Mouse (Mus musculus) left cerebral cortex, adult 18-20 months (tissue): ENCODE measurements at regions not wholly inside any gene's neighbourhood (a gene's known extent, or its start where the extent isn't known, plus 50 kb on each side); places are given as distances from the start of the nearest gene placed in this dataset.
A peak's percentile ranks its signal among the peaks of the same experiment; 100 is the strongest.

Source experiments
- DNase-seq, 2 experiments: peaks; one replicate each; pipeline ENCODE4 v3.0.0; 2021 to 2022; ENCODE audit warnings: low spot score in 2 of 2, mixed read lengths in 1 of 2

DNA sequence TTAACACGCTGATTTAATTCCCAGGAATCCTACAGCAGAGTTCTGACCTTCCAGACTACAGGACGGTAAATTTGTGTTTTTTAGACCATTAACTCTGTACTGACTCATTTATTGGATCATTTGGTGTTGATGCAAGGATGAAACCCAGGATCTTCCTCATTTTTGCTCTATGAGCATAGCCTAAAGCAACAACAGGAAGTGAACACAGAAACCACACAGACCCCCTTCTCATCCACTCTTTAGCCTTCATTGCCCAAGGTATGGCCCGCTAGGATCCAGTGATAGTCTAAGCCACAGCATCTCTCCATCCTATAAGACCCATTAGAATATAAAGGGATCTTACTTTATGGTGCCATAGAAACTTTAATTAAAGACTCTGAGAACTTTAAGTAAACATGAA is 56.5 kb upstream of the Grin2b start:
- DNase-seq = no peak

GRCm38 (mm10) chr6:136235473-136235872 is 62.2 kb upstream of the Grin2b start:
- DNase-seq = peak; percentile 27 to 40

- no peak for DNase-seq
Observed at GRCm38 (mm10) chr6:136238989-136239388, 65.7 kb upstream of the Grin2b start.

DNA sequence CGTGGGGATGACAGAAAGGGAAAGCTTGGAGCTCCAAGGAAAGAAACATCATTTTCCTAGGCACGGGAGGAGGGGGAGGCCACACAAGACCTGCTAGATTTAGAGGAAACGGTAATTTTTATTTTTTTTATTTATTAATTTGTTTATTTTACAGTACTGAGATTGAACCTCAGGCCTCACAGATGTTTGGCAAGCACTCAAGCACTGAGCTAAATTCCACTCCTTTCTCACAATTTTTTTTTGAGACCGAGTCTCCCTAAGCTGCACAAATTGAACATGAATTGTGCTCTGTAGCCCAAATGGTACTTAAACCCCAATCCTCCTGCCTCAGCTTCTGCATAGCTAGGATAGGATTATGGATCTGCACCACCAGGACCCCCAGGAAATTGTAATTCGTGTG is 66.1 kb upstream of the Grin2b start:
- DNase-seq = no peak

DNA sequence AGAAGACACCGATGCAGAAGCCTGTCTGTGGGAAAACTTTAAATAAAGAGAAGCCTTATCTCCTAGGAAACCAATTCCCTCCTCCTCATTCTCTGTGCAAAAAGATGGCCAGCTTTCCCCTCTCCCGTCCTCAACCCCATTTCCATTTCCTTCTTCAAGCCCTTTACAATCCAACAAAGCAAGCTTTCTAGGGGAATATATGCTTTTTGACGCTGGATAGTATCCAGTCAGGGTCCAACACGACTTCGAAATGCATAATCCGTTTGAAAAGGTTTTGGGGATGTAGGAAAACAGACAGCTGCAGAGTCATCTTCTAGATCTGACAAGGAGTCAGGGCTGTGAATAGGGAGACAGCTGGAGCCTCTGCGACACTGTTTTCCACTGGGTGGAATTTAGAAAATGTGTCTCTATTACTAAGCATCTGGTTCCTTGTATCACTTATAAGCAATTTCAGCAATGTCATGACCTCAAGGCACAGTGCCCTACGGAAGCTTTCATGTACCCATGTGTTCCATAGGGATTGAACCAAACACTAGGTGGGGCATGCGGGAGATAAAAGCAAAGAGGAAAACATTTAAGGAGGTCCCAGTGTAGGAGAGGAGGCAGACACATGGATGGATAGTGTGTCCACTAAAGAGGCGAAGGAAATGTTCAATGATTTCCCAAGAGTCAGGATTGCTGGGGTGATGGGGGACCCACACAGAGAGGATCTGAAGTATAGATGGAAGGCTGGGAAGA is 68.4 kb upstream of the Grin2b start:
- peak; percentile 24 to 59 for DNase-seq

GRCm38 (mm10) chr6:136244895-136245294 is 71.6 kb upstream of the Grin2b start:
- DNase-seq = peak; percentile 9 to 27

DNA sequence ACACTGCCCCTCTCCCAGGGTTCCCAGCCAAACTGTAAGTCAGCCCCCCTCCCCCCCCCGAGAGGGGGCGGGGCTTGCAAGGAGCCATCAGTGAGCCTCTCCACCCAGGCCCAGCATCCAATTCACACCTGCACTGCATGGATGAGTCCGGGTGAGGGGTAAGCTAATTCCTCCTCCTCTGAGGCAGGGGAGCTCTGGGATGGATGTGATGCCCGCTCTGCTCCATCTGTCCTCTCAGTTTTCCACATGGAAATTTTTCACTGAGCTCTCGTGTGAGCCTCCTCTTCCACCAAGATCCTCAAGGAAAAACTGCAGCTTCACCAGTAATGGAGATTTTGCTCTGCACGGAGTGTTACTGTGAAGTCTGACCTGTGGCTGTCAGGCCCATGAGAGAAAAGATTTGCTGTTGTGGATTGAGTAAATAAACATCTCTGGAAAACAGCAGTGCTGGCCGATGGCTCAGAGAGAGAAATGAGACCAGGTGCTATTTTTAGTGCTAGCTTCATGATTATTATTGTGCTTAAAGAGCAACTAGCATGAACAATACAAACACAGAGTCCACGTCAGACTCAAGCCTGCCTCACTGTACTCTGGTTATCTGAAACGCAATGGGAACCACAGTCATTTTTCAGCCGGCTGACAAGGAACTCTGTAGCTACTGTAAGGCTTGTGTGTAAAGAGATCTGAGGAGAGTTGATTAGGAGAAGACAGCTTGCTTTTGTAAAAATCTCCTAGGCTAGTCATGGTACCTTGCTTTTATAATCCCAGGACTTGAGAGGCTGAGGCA is 71.4 kb upstream of the Gm8994 start:
- DNase-seq = peak in 1 of 2 experiments; percentile 11

GRCm38 (mm10) chr6:136275742-136276141 is 51.6 kb upstream of the Gm8994 start:
- DNase-seq = no peak

- no peak for DNase-seq
Observed at GRCm38 (mm10) chr6:136276771-136277170, 50.6 kb upstream of the Gm8994 start.
